Mouse (Mus musculus) limb, embryonic 14.5 days (tissue): ENCODE measurements around the gene Hspbp1. TPM values are rescaled to one million over a fixed set of nuclear protein-coding genes. Genes with fewer than 3 reads are reported as not detected.
A peak's percentile ranks its signal among the peaks of the same experiment; 100 is the strongest.

Source experiments
- ATAC-seq: fragments of 200-750 bp; cut with Nextera tagmentation; 2 replicates; pipeline ENCODE4 v1.8.0; 2017; ENCODE audit warnings: low read depth, moderate number of reproducible peaks, moderate TSS enrichment; ENCODE audit not compliant: low FRiP score
- DNase-seq: peaks from one replicate; pipeline ENCODE4 v3.0.0-alpha.2; 2015; ENCODE audit warnings: low spot score
- H3K27ac ChIP-seq: fragments of 300-500 bp; sonication (generic); replicated peaks from 2 replicates; pipeline ENCODE4 v1.5.1; 2014; ENCODE audit warnings: low read depth, mild to moderate bottlenecking, low read length, moderate library complexity, mixed read lengths
- H3K27me3 ChIP-seq: fragments of 300-500 bp; sonication (generic); 2 replicates; pipeline ENCODE4 v1.6.1; 2014; ENCODE audit warnings: low read length, mixed read lengths; ENCODE audit not compliant: control insufficient read depth, insufficient read depth
- H3K36me3 ChIP-seq: fragments of 300-500 bp; sonication (generic); 2 replicates; pipeline ENCODE4 v1.6.1; 2014; ENCODE audit warnings: mild to moderate bottlenecking, low read length, moderate library complexity, mixed read lengths; ENCODE audit not compliant: control insufficient read depth, insufficient read depth
- H3K4me1 ChIP-seq: fragments of 300-500 bp; sonication (generic); 2 replicates; pipeline ENCODE4 v1.6.1; 2014; ENCODE audit warnings: antibody characterized with exemption, low read length, mixed read lengths; ENCODE audit not compliant: control insufficient read depth, insufficient read depth
- H3K4me2 ChIP-seq: fragments of 300-500 bp; sonication (generic); replicated peaks from 2 replicates; pipeline ENCODE4 v1.6.1; 2014; ENCODE audit warnings: low read depth, mild to moderate bottlenecking, low read length, moderate library complexity; ENCODE audit not compliant: severe bottlenecking
- H3K4me3 ChIP-seq: fragments of 300-500 bp; sonication (generic); replicated peaks from 2 replicates; pipeline ENCODE4 v1.5.1; 2014; ENCODE audit warnings: low read length
- H3K9ac ChIP-seq: fragments of 300-500 bp; sonication (generic); 2 replicates; pipeline ENCODE4 v1.6.1; 2014; ENCODE audit warnings: mild to moderate bottlenecking, low read depth, low read length, moderate library complexity; ENCODE audit not compliant: severe bottlenecking
- H3K9me3 ChIP-seq: fragments of 300-500 bp; sonication (generic); 2 replicates; pipeline ENCODE4 v1.6.1; 2016; ENCODE audit warnings: low read length; ENCODE audit not compliant: control insufficient read depth
- POLR2A ChIP-seq: fragments of 200-500 bp; IDR thresholded peaks from 2 replicates; pipeline ENCODE4 v1.8.0; 2012; ENCODE audit warnings: inconsistent platforms, mild to moderate bottlenecking, moderate library complexity, borderline replicate concordance; ENCODE audit not compliant: insufficient read depth, insufficient read length; ENCODE audit errors: extremely low read depth
- WGBS: fragments of 180-500 bp; shearing (Covaris S2); extraction: QIAGEN DNeasy Blood & Tissue Kit; methylation state at CpG from one replicate; pipeline ENCODE4 v1.1.7; 2014; 5-methylcytosine and 5-hydroxymethylcytosine counted together
- polyA plus RNA-seq, 2 experiments: library from polyadenylated mRNA; depleted of rRNA in 1 of 2; stranded (reverse) in 1 of 2; unstranded in 1 of 2; fragments of >200 nt; fragmentation: Nextera tagmentation in 1 of 2; extraction: Ambion mirVana in 1 of 2; gene quantifications; 2 replicates each; pipeline versions ENCODE4 v1.2.1 to v1.2.3; 2012 to 2014

The Hspbp1 gene
- polyA plus RNA-seq, 2 experiments = 55.6 to 77.5 TPM

GRCm38 (mm10) chr7:4702334-4702733 lies 17.5 kb upstream of the Hspbp1 start:
- no peaks in the 10 kb centered on the region for H3K27me3 ChIP-seq
- H3K27ac ChIP-seq = no peak overlapping the region
- no peak for TF ChIP-seq POLR2A
- H3K9ac ChIP-seq = no peak overlapping the region
- ATAC-seq = no peak
- no peak overlapping the region for H3K4me3 ChIP-seq
- H3K4me2 ChIP-seq = no peak overlapping the region
- no peak for DNase-seq
- H3K9me3 ChIP-seq = no peaks in the 10 kb centered on the region
- peaks cover 85% of the 10 kb centered on the region for H3K36me3 ChIP-seq
- H3K4me1 ChIP-seq = no peaks in the 10 kb centered on the region
- WGBS = 72% methylated on average over 8 of the region's 8 CpGs

- 94% methylated on average over 6 of the region's 6 CpGs for WGBS
- Histone ChIP-seq H3K4me1 (peaks cover 7% of the 10 kb centered on the region; the same call in 1 of the 2 replicates), H3K27ac (no peak overlapping the region), H3K4me2 (no peak overlapping the region), H3K27me3 (no peaks in the 10 kb centered on the region), H3K36me3 (peaks cover 53% of the 10 kb centered on the region), H3K9ac (no peak overlapping the region), H3K4me3 (no peak overlapping the region), H3K9me3 (no peaks in the 10 kb centered on the region)
- TF ChIP-seq POLR2A = no peak
- ATAC-seq (no peak), DNase-seq (no peak)
Measured at GRCm38 (mm10) chr7:4693004-4693403, 8.1 kb upstream of the Hspbp1 start.

GRCm38 (mm10) chr7:4690951-4691653 lies 6.2 kb upstream of the Hspbp1 start:
- peak overlapping the region; percentile 93 for H3K27ac ChIP-seq
- WGBS = 5% methylated on average over 27 of the region's 35 CpGs
- ATAC-seq = peak; percentile 58
- peak overlapping the region; percentile 89 for H3K4me3 ChIP-seq
- no peak for TF ChIP-seq POLR2A
- H3K9me3 ChIP-seq = no peaks in the 10 kb centered on the region
- peak overlapping the region; percentile 80 for H3K4me2 ChIP-seq
- no peaks in the 10 kb centered on the region for H3K27me3 ChIP-seq
- peaks cover 36% of the 10 kb centered on the region for H3K36me3 ChIP-seq
- H3K4me1 ChIP-seq = peaks cover 7% of the 10 kb centered on the region; the same call in 1 of the 2 replicates
- DNase-seq = no peak
- H3K9ac ChIP-seq = peak overlapping the region; percentile 99

- 4% methylated on average over 7 of the region's 18 CpGs for WGBS
- Histone ChIP-seq H3K4me2 (peak within 1 kb of the TSS; percentile 80), H3K9me3 (no peaks in the 10 kb centered on the region), H3K27ac (peak within 1 kb of the TSS; percentile 93), H3K27me3 (no peaks in the 10 kb centered on the region), H3K4me1 (peaks cover 7% of the 10 kb centered on the region; the same call in 1 of the 2 replicates), H3K4me3 (peak within 1 kb of the TSS; percentile 89), H3K9ac (peak within 1 kb of the TSS; percentile 99), H3K36me3 (peaks cover 29% of the 10 kb centered on the region)
- DNase-seq = peak; percentile 70
- no peak for TF ChIP-seq POLR2A
- peak; percentile 87 for ATAC-seq
Measured at GRCm38 (mm10) chr7:4690387-4690786, 5.5 kb upstream of the Hspbp1 start, which contains the start of gene Brsk1. Gene Brsk1 (plus strand): TSS chr7:4690604.

GRCm38 (mm10) chr7:4684203-4684602 lies 665 bp downstream of the Hspbp1 start:
- Histone ChIP-seq H3K4me3 (peak overlapping the region; percentile 73), H3K27ac (no peak overlapping the region; the same call in 1 of the 2 replicates), H3K4me1 (peaks cover 8% of the 10 kb centered on the region), H3K9me3 (no peaks in the 10 kb centered on the region), H3K27me3 (no peaks in the 10 kb centered on the region), H3K36me3 (peaks cover 21% of the 10 kb centered on the region), H3K4me2 (peak overlapping the region; percentile 86), H3K9ac (peak overlapping the region; percentile 58)
- 0% methylated on average over 13 of the region's 13 CpGs for WGBS
- no peak for DNase-seq
- no peak for TF ChIP-seq POLR2A
- ATAC-seq = no peak
